Mouse (Mus musculus) liver, embryonic 14.5 days (tissue): ENCODE results near the gene Ghdc. TPM values are rescaled to one million over a fixed set of nuclear protein-coding genes. Genes with fewer than 3 reads are reported as not detected.
A peak's percentile ranks its signal among the peaks of the same experiment; 100 is the strongest.

Experiments used
- ATAC-seq: fragments of 200-750 bp; cut with Nextera tagmentation; 2 replicates; pipeline ENCODE4 v1.8.0; 2017; ENCODE audit warnings: moderate number of reproducible peaks, mild to moderate bottlenecking, moderate library complexity; ENCODE audit not compliant: insufficient read depth
- DNase-seq, 3 experiments: peaks; one replicate each; pipeline ENCODE4 v3.0.0-alpha.2; 2012 to 2013; ENCODE audit warnings: low read depth in 3 of 3, low spot score in 3 of 3
- H3K27ac ChIP-seq: fragments of 300-500 bp; sonication (generic); 2 replicates; pipeline ENCODE4 v1.5.1; 2014; ENCODE audit warnings: moderate library complexity, mild to moderate bottlenecking, control low read depth, inconsistent platforms
- H3K27me3 ChIP-seq: fragments of 300-500 bp; sonication (generic); 2 replicates; pipeline ENCODE4 v1.6.1; 2014; ENCODE audit warnings: mild to moderate bottlenecking, low read length, moderate library complexity; ENCODE audit not compliant: control insufficient read depth, insufficient read depth
- H3K36me3 ChIP-seq: fragments of 300-500 bp; sonication (generic); replicated peaks from 2 replicates; pipeline ENCODE4 v1.6.1; 2014; ENCODE audit warnings: low read depth; ENCODE audit not compliant: control insufficient read depth, insufficient read depth
- H3K4me1 ChIP-seq, 2 experiments: fragments of 200-500 bp in 1 of 2; fragments of 300-500 bp in 1 of 2; sonication (generic) in 1 of 2; replicated peaks; 2 replicates each; pipeline ENCODE4 v1.6.1; 2012 to 2014; ENCODE audit warnings: antibody characterized with exemption in 1 of 2, inconsistent platforms in 1 of 2, low read length in 1 of 2; ENCODE audit not compliant: control insufficient read depth in 2 of 2, insufficient read depth in 2 of 2
- H3K4me2 ChIP-seq: fragments of 300-500 bp; sonication (generic); 2 replicates; pipeline ENCODE4 v1.6.1; 2014; ENCODE audit warnings: low read depth, mild to moderate bottlenecking, control low read depth, moderate library complexity
- H3K4me3 ChIP-seq, 2 experiments: fragments of 200-500 bp in 1 of 2; fragments of 300-500 bp in 1 of 2; sonication (generic) in 1 of 2; 2 replicates each; pipeline ENCODE4 v1.5.1; 2012 to 2014; ENCODE audit warnings: low read depth in 2 of 2, low read length in 2 of 2, mild to moderate bottlenecking in 2 of 2, control low read depth in 1 of 2, inconsistent platforms in 1 of 2, moderate library complexity in 1 of 2; ENCODE audit not compliant: insufficient read depth in 1 of 2
- H3K9ac ChIP-seq: fragments of 300-500 bp; sonication (generic); replicated peaks from 2 replicates; pipeline ENCODE4 v1.6.1; 2014; ENCODE audit warnings: mild to moderate bottlenecking, control low read depth, moderate library complexity
- H3K9me3 ChIP-seq: fragments of 300-500 bp; sonication (generic); 2 replicates; pipeline ENCODE4 v1.6.1; 2016; ENCODE audit warnings: low read length, mixed read lengths; ENCODE audit not compliant: control insufficient read depth
- CTCF ChIP-seq: IDR thresholded peaks from 2 replicates; pipeline ENCODE4 v1.5.1; 2016; ENCODE audit warnings: antibody characterized with exemption, low read depth, control low read depth
- EP300 ChIP-seq: IDR thresholded peaks from 2 replicates; pipeline ENCODE4 v1.6.1; 2016; ENCODE audit warnings: antibody characterized with exemption, low read depth
- WGBS: fragments of 180-500 bp; shearing (Covaris S2); extraction: QIAGEN DNeasy Blood & Tissue Kit; methylation state at CpG from one replicate; pipeline ENCODE4 v1.1.7; 2014; ENCODE audit not compliant: insufficient replicate concordance; 5-methylcytosine and 5-hydroxymethylcytosine counted together
- polyA plus RNA-seq, 2 experiments: library from polyadenylated mRNA; depleted of rRNA in 1 of 2; stranded (reverse) in 1 of 2; unstranded in 1 of 2; fragments of >200 nt; fragmentation: Nextera tagmentation in 1 of 2; extraction: Ambion mirVana in 1 of 2; gene quantifications; 2 replicates each; pipeline versions ENCODE4 v1.2.1 to v1.2.3; 2012 to 2014

Ghdc gene
- polyA plus RNA-seq, 2 experiments = 0.76 to 2.3 TPM

DNA sequence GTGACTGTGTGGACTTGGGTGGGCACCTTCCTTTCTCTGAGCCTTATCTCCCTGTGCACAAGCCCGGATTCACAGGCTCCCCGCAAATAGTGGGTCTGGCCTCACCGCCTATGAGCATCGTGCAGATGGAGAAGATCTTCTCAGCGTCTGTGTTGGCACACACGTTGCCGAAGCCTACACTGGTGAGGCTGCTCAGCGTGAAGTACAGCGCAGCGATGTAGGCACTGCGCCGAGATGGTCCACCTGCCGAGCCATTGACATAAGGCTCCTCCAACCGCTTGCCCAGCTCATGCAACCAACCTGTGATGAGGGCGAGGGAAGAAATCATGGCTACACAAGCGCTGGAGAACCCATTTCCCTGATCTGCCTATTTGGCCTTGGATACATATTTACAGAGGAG lies 20.6 kb downstream of the Ghdc start:
- H3K27ac ChIP-seq = no peak overlapping the region
- H3K36me3 ChIP-seq = no peaks in the 10 kb centered on the region
- no peak for DNase-seq
- ATAC-seq = no peak
- H3K27me3 ChIP-seq = peaks cover 16% of the 10 kb centered on the region
- no peaks in the 10 kb centered on the region for H3K9me3 ChIP-seq
- no peak overlapping the region for H3K9ac ChIP-seq
- H3K4me2 ChIP-seq = no peak overlapping the region
- TF ChIP-seq CTCF (no peak), EP300 (no peak)
- 0 out of 4 replicates have a peak, but pooled peaks cover 0 to 5% of the 10 kb centered on the region in 2 experiments for H3K4me1 ChIP-seq
- WGBS = 70% methylated on average over 16 of the region's 16 CpGs
- no peak overlapping the region for H3K4me3 ChIP-seq

- no peak overlapping the region for H3K4me3 ChIP-seq
- DNase-seq (no peak), ATAC-seq (no peak)
- H3K9me3 ChIP-seq = no peaks in the 10 kb centered on the region
- no peak overlapping the region for H3K9ac ChIP-seq
- H3K36me3 ChIP-seq = no peaks in the 10 kb centered on the region
- TF ChIP-seq CTCF (no peak), EP300 (no peak)
- H3K4me1 ChIP-seq = 0 out of 4 replicates have a peak, but pooled peaks cover 0 to 5% of the 10 kb centered on the region in 2 experiments
- no peak overlapping the region for H3K4me2 ChIP-seq
- WGBS = 32% methylated on average over 25 of the region's 25 CpGs
- peaks cover 16% of the 10 kb centered on the region for H3K27me3 ChIP-seq
- H3K27ac ChIP-seq = no peak overlapping the region
Measured at GRCm38 (mm10) chr11:100749469-100749868, 21.3 kb downstream of the Ghdc start.

GRCm38 (mm10) chr11:100748620-100749019 lies 22.1 kb downstream of the Ghdc start:
- Histone ChIP-seq H3K9ac (no peak overlapping the region), H3K4me3 (no peak overlapping the region), H3K9me3 (no peaks in the 10 kb centered on the region), H3K36me3 (no peaks in the 10 kb centered on the region), H3K4me1 (0 out of 4 replicates have a peak, but pooled peaks cover 0 to 5% of the 10 kb centered on the region in 2 experiments), H3K27me3 (peaks cover 16% of the 10 kb centered on the region), H3K27ac (no peak overlapping the region), H3K4me2 (no peak overlapping the region)
- DNase-seq (no peak), ATAC-seq (no peak)
- 34% methylated on average over 4 of the region's 4 CpGs for whole genome bisulfite sequencing
- TF ChIP-seq CTCF (no peak), EP300 (no peak)

- H3K9ac ChIP-seq = no peak overlapping the region
- no peaks in the 10 kb centered on the region for H3K9me3 ChIP-seq
- 38% methylated on average over 5 of the region's 5 CpGs for WGBS
- DNase-seq = no peak
- peaks cover 16% of the 10 kb centered on the region for H3K27me3 ChIP-seq
- no peaks in the 10 kb centered on the region for H3K36me3 ChIP-seq
- H3K4me1 ChIP-seq = 0 out of 4 replicates have a peak, but pooled peaks cover 0 to 5% of the 10 kb centered on the region in 2 experiments
- no peak overlapping the region for H3K4me3 ChIP-seq
- H3K27ac ChIP-seq = no peak overlapping the region
- H3K4me2 ChIP-seq = no peak overlapping the region
- TF ChIP-seq EP300 = no peak
- TF ChIP-seq CTCF = no peak
- peak; percentile 40; the same call in 1 of the 2 replicates for ATAC-seq
Measured at GRCm38 (mm10) chr11:100747114-100747513, 23.6 kb downstream of the Ghdc start.

DNA sequence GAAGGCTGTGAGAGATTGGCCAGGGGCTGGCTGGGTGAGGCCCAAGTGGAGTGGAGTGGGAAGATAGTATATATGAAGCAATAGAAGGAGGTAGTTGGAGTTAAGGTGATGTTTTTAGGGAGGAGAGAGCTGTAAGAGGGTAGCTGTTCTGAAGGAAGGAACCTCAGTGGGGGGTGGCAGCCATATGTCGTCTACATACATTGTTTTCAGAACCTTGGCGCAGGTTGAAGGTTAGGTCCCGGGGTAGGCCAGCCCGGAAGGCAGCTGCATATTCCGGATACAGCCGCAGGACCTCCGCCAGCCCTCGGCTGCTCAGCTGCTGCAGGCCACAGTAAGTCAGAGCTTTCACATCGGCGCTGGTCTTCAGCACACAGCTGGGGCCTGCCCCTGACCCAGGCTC lies 24.2 kb downstream of the Ghdc start:
- no peak overlapping the region for H3K4me2 ChIP-seq
- no peaks in the 10 kb centered on the region for H3K9me3 ChIP-seq
- WGBS = 84% methylated on average over 10 of the region's 10 CpGs
- no peak overlapping the region for H3K9ac ChIP-seq
- DNase-seq = no peak
- no peak overlapping the region for H3K27ac ChIP-seq
- no peak for ATAC-seq
- peaks cover 16% of the 10 kb centered on the region for H3K27me3 ChIP-seq
- TF ChIP-seq EP300 (no peak), CTCF (no peak)
- no peak overlapping the region for H3K4me3 ChIP-seq
- H3K4me1 ChIP-seq = 0 out of 4 replicates have a peak, but pooled peaks cover 0 to 5% of the 10 kb centered on the region in 2 experiments
- no peaks in the 10 kb centered on the region for H3K36me3 ChIP-seq
